Mouse (Mus musculus) small intestine, adult 2 months (tissue): ENCODE results near the gene Pth1r. TPM values are rescaled to one million over a fixed set of nuclear protein-coding genes. Genes with fewer than 3 reads are reported as not detected.

Source experiments
- H3K27ac ChIP-seq: fragments of 200-500 bp; 2 replicates; pipeline ENCODE4 v1.5.1; 2012; ENCODE audit warnings: low read depth, low read length, control low read depth, inconsistent platforms; ENCODE audit not compliant: insufficient read depth
- H3K27me3 ChIP-seq: fragments of 200-500 bp; 2 replicates; pipeline ENCODE4 v1.6.1; 2012; ENCODE audit warnings: mild to moderate bottlenecking, moderate library complexity, low read length, inconsistent platforms; ENCODE audit not compliant: control insufficient read depth, insufficient read depth
- H3K36me3 ChIP-seq: fragments of 200-500 bp; 2 replicates; pipeline ENCODE4 v1.6.1; 2012; ENCODE audit warnings: mild to moderate bottlenecking, low read length, control low read depth, inconsistent platforms; ENCODE audit not compliant: control insufficient read depth, insufficient read depth
- H3K4me1 ChIP-seq: fragments of 200-500 bp; 2 replicates; pipeline ENCODE4 v1.6.1; 2012; ENCODE audit warnings: low read length, inconsistent platforms, mixed read lengths; ENCODE audit not compliant: control insufficient read depth, insufficient read depth, insufficient read length
- H3K4me3 ChIP-seq: fragments of 200-500 bp; 2 replicates; pipeline ENCODE4 v1.5.1; 2012; ENCODE audit warnings: low read depth, mild to moderate bottlenecking, control low read depth, inconsistent platforms, low read length, moderate library complexity
- CTCF ChIP-seq: fragments of 200-500 bp; IDR thresholded peaks from 2 replicates; pipeline ENCODE4 v1.5.1; 2012; ENCODE audit warnings: low read depth, mild to moderate bottlenecking, control low read depth, inconsistent platforms, low read length, moderate library complexity, mixed read lengths; ENCODE audit not compliant: insufficient replicate concordance, insufficient read length; ENCODE audit errors: extremely low read depth
- POLR2A ChIP-seq: fragments of 200-500 bp; IDR thresholded peaks from 2 replicates; pipeline ENCODE4 v1.6.1; 2012; ENCODE audit warnings: low read depth, mild to moderate bottlenecking, control low read depth, inconsistent platforms, low read length, moderate library complexity
- WGBS: fragments of 180-500 bp; shearing (Covaris S2); methylation state at CpG from one replicate; pipeline ENCODE4 v1.1.7; 2018; 5-methylcytosine and 5-hydroxymethylcytosine counted together
- polyA plus RNA-seq: library from polyadenylated mRNA; depleted of rRNA; stranded (reverse); fragments of >200 nt; gene quantifications from 2 replicates; pipeline ENCODE4 v1.2.3, GENCODE M21; 2012

The Pth1r gene
- polyA plus RNA-seq, 1 experiment: 7.3 TPM

DNA sequence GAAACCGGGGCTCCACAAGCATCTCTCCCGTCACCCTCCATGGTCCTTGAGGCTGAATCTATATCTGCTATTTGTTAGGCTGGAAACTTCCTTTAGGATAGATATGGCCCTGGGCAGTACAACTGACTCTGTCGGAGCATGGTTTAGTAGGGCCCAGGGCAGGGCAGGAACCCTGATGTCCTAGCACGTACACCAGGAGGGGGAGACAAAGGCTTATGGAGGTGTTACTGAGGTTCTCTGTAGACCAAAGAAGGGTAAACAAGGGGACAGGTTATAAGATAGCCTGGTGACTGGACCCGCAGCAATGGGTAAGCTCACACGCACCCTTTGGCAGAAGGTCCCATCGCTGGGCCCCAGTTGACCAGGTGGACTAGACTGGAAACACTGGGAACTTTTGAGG, 31.6 kb upstream of the Pth1r start:
- 80% methylated on average over 7 of the region's 7 CpGs for WGBS
- no peaks in the 10 kb centered on the region for H3K36me3 ChIP-seq
- no peak overlapping the region for H3K27ac ChIP-seq
- TF ChIP-seq CTCF: no peak
- TF ChIP-seq POLR2A: no peak
- no peak overlapping the region for H3K4me3 ChIP-seq
- H3K27me3 ChIP-seq: peaks cover 4% of the 10 kb centered on the region; the same call in 1 of the 2 replicates
- peaks cover 3% of the 10 kb centered on the region; the same call in 1 of the 2 replicates for H3K4me1 ChIP-seq

DNA sequence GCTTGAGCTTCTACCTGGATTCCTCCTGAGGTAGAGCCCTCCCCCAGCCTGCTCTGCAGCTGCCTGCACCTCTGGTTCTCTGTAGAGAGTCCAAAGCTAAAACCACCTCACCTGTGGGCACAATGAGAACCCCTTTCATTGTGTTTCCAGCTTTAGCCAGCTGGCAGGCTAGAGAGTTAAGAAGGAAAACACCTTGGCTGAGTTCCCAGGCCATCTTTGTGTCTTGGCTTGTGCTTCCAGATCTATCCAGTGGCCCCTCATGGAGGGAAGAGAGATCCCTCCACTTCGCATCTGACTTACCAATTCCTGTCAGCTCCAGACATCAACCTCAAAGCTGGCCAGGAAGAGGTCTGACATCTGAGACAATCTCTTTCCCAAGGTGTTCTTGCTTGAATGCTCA, 31.2 kb upstream of the Pth1r start:
- Histone ChIP-seq H3K27me3 (peaks cover 4% of the 10 kb centered on the region; the same call in 1 of the 2 replicates), H3K4me3 (no peak overlapping the region), H3K4me1 (peaks cover 3% of the 10 kb centered on the region; the same call in 1 of the 2 replicates), H3K27ac (no peak overlapping the region), H3K36me3 (no peaks in the 10 kb centered on the region)
- TF ChIP-seq CTCF (no peak), POLR2A (no peak)
- 68% methylated on average over 1 of the region's 1 CpGs for WGBS

DNA sequence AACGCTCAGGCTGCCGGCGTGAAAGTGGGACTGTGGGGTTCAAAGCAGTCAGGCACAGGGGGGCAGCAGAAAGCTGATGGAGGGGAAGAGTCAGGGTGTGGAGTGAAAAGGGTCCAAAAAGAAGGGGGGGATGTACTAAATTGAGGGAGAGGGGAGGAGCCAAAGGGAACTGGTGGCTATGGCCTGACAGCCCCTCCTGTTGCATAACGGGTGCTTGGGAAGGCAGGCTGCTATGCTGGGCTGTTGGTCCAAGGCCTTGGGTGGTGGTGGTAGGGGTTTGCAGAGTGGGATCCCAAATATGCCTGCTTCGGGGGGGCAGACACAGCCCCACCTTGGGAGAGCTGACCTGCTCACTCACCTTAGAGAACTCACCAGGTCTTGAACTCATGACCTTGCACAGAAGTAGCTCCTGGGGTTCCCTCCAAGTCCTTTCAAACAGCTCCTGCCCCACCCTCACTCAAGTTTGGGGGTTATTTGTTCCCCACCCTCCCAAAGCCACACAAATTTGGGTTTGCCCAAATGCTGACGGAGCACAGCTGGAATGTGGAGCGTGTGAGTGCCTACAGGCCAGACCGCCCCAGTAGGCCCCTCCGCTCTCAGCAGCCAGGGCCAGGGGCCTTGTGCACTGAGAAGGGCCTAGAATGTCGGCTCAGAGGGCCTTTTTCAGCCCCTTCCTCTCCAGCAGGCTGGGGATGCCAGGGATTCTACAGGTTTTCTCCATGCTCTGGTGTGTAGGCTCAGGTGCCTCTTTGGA, 28.5 kb upstream of the Pth1r start:
- H3K27ac ChIP-seq: no peak overlapping the region

DNA sequence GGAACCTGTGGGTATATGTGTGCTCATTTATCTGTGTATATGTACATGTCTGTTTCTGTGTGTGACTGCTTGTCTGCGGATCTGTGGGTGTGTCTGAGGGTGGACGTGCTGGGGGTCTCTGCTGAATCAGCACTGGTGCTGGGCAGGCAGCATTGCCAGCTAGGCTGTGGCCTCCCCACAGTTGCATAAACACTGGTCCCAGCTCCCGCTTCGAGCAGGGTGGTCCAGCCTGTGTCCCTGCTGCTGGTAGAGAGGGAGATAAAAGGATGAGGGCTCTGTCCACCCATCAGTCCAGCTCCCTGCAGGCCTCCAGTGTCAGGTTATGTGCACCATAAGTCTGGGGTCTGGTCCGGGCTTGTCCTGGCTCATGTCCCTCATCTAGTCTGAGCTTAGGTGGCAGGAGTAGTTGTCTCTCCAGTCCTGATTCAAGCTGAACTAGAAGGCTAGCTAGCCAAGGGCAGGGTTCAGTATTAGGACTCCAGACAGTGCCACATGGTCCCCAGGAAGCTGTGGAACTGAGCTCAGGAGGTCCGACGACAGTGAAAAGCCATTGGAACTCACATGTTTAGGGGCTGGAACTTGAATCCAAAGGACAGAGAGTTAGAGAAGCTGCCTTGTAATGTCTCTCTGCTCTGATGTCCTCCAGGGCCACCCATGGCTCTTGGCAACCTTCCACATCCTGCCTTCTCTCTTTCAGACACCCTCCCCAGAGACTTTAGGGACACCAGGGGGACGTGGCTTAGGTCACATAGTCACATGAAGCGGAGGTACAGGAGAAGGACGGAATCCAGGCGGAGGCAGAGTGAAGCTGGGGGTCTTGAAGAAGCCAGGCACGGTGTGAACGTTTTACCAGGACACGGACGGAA, 27.7 kb upstream of the Pth1r start:
- Histone ChIP-seq H3K27ac (no peak overlapping the region), H3K4me1 (no peaks in the 10 kb centered on the region), H3K4me3 (no peak overlapping the region), H3K36me3 (no peaks in the 10 kb centered on the region), H3K27me3 (no peaks in the 10 kb centered on the region)
- TF ChIP-seq POLR2A (no peak), CTCF (no peak)
- WGBS: 81% methylated on average over 15 of the region's 15 CpGs

More for the DNA sequence above, 28.5 kb upstream of the Pth1r start:
- Histone ChIP-seq H3K27me3 (peaks cover 2% of the 10 kb centered on the region; the same call in 1 of the 2 replicates), H3K36me3 (no peaks in the 10 kb centered on the region), H3K4me1 (no peaks in the 10 kb centered on the region), H3K4me3 (no peak overlapping the region)
- TF ChIP-seq POLR2A: no peak
- no peak for TF ChIP-seq CTCF
- WGBS: 89% methylated on average over 10 of the region's 10 CpGs

DNA sequence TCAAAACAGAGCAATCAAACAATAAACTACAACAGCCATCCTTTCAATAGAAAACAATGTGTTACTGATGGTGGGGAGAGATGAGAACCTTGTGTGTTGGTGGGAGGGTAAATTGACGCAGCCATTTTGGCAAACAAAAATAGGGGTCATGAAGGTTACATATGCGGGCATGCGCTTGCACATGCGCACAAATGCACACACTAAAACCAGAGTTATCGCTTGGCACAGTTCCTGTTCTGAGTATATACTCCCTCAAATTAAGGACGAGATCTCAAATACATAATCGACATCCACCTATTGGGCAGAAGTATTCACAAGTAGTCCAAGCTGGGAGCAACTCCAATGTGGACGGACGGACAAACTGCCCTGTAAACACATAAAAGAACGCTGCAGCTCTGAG, 25.4 kb upstream of the Pth1r start:
- TF ChIP-seq POLR2A: no peak
- TF ChIP-seq CTCF: no peak
- 87% methylated on average over 10 of the region's 10 CpGs for WGBS

DNA sequence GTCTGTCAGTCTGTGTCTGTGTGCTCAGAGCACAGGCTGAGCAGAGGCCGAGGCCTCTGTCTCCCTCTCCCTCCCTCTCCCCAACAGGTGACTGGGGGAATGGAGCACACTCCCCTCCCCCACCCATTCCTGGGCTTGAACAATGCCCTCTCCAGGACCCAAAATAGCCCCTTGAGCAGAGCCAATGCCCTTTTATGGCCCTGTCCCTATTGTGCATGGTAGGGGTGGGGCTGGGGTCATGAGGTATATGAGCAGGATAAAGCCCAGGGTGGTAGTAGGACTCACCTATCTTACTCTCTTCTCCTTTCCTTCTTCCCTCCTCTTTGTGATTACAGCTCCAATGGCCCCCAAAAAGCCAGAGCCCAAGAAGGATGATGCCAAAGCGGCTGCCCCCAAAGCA, 16.5 kb upstream of the Pth1r start:
- TF ChIP-seq POLR2A (no peak), CTCF (no peak)
- no peaks in the 10 kb centered on the region for H3K4me1 ChIP-seq
- no peaks in the 10 kb centered on the region for H3K36me3 ChIP-seq
- no peak overlapping the region for H3K4me3 ChIP-seq
- no peak overlapping the region for H3K27ac ChIP-seq
- H3K27me3 ChIP-seq: peaks cover 4% of the 10 kb centered on the region; the same call in 1 of the 2 replicates
- WGBS: 71% methylated on average over 2 of the region's 2 CpGs

More for the DNA sequence above, 25.4 kb upstream of the Pth1r start:
- no peak overlapping the region for H3K4me3 ChIP-seq
- H3K27me3 ChIP-seq: no peaks in the 10 kb centered on the region
- H3K27ac ChIP-seq: no peak overlapping the region
- H3K36me3 ChIP-seq: no peaks in the 10 kb centered on the region
- no peaks in the 10 kb centered on the region for H3K4me1 ChIP-seq

DNA sequence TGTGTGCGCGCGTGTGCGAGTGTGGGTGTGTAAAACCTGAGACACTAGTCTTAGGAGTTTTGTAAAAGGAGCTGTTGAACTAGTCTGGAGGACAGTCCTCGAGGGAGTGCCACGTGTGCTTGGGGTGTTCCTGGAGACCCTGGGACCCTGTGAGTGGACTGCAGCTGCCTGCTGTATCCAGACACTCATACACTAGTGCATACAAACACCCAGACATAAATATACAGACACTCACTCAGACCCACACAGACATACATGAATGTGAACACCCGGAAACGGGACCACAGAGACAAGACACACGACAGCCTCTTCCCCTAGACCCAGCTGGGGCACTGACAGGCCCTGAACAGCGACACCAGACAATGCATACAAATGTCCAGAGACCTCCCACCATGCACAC, 15.8 kb upstream of the Pth1r start:
- TF ChIP-seq CTCF: no peak
- no peak for TF ChIP-seq POLR2A
- H3K27me3 ChIP-seq: peaks cover 4% of the 10 kb centered on the region; the same call in 1 of the 2 replicates
- no peaks in the 10 kb centered on the region for H3K36me3 ChIP-seq
- H3K27ac ChIP-seq: no peak overlapping the region
- 85% methylated on average over 10 of the region's 10 CpGs for WGBS
- H3K4me3 ChIP-seq: no peak overlapping the region
- no peaks in the 10 kb centered on the region for H3K4me1 ChIP-seq
